ENCODE assay signal across 18 mouse cellular contexts in genomic region chr1:184462481-184463124, GRCm38 (mm10).
"Had no signal": no experiment of that assay in that cellular context is flagged by ENCODE, and none has a peak within 500 bp of the region (broad histone marks: within the 10 kb centered on the region; RNA-seq: fewer than 3 reads in every experiment).

No protein-coding gene starts in this region.

- H3K27ac ChIP-seq: limb, embryonic 12.5 days; limb, embryonic 15.5 days; liver, embryonic 14.5 days; macrophage; stomach, embryonic 15.5 days had no signal

- H3K4me2 ChIP-seq: limb, embryonic 12.5 days; limb, embryonic 15.5 days; liver, embryonic 11.5 days; lung, embryonic 14.5 days; stomach, embryonic 15.5 days had no signal

- DNase-seq: kidney, adult 11 months; kidney, adult 9 months; kidney, postnatal 14 days; kidney, postnatal 4 days; left cerebral cortex, postnatal 4 days; liver, postnatal 0 days; lung, embryonic 14.5 days; right cerebral cortex, postnatal 25 days; spleen, adult 18-20 months; thymus, postnatal 25 days had no signal

- H3K27me3 ChIP-seq: stomach, embryonic 15.5 days had no signal

- H3K36me3 ChIP-seq: limb, embryonic 12.5 days; limb, embryonic 15.5 days; stomach, embryonic 15.5 days had no signal

- H3K9ac ChIP-seq: limb, embryonic 12.5 days; limb, embryonic 15.5 days; liver, embryonic 14.5 days; liver, postnatal 0 days; lung, embryonic 14.5 days; stomach, embryonic 15.5 days had no signal

- ATAC-seq: inflammation-experienced regulatory T-cells, adult 6 months; liver, postnatal 0 days; lung, postnatal 0 days had no signal

- H3K4me1 ChIP-seq: limb, embryonic 12.5 days; limb, embryonic 15.5 days; stomach, embryonic 15.5 days had no signal

- H3K4me3 ChIP-seq: limb, embryonic 12.5 days; limb, embryonic 15.5 days; stomach, embryonic 15.5 days had no signal

- H3K9me3 ChIP-seq: limb, embryonic 12.5 days; limb, embryonic 15.5 days; stomach, embryonic 15.5 days had no signal
